Mouse (Mus musculus): Measurements from ENCODE around the gene Polr1c.

Gene Polr1c

DNA sequence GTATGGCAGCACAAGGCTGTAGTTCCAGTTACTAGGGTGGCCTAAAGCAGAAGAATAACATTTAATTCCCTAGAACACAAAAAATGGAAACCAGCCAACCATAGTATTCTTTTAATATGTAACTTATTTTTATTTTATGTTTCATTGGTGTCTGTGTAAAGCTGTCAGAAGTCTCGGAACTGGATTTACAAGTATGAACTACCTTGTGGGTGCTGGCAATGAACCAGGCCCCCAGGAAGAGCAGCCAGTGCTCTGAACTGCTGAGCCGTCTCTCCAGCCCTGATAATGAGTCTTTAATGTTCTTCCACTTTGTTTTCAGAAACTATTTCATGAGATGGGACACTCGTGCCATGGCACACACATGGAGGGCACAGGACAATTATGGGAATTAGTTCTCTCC is 37.3 kb downstream of the Polr1c start:
- DNase-seq (ENCODE audit: low spot score): no peak

DNA sequence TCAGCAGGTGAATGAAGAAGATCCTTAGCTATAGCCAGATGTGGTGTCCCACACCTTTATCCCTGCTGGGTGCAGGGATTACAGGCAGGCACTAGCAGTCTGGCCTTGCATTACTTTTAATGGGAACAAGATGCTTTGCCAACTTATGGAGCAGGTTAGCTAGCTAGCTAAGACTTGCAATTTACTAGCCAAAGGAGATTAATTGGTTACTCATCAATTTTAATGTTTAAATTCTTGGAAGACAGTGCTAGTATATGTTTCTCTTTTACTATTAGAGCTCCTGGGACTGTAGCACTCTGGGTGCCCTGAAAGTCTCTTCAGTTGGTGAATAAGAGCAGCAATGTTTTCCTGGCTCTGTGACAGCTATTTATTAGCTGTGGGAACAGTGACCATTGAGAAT is 41.2 kb downstream of the Polr1c start:
- DNase-seq (ENCODE audit: low spot score): no peak

DNA sequence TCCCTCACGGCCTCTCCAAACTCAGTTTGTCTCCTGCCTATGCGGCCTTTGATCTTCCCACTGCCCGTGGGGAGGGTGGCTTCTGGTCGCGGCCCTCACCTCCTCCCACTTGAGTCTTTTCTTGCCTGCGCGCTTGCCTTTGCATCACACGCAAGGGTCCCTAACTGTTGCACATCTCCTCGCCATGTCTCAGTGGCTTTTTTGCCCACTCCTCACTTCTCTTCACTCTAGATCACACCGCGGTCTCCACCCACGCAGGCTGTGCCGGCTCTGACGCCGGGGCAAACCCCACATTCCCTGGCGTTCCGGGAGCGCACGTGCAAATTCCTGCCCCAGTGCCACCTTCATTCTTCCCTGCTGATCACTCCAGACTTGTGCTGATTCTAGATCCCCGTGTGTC is 44.8 kb downstream of the Polr1c start:
- DNase-seq (ENCODE audit: low spot score): no peak

DNA sequence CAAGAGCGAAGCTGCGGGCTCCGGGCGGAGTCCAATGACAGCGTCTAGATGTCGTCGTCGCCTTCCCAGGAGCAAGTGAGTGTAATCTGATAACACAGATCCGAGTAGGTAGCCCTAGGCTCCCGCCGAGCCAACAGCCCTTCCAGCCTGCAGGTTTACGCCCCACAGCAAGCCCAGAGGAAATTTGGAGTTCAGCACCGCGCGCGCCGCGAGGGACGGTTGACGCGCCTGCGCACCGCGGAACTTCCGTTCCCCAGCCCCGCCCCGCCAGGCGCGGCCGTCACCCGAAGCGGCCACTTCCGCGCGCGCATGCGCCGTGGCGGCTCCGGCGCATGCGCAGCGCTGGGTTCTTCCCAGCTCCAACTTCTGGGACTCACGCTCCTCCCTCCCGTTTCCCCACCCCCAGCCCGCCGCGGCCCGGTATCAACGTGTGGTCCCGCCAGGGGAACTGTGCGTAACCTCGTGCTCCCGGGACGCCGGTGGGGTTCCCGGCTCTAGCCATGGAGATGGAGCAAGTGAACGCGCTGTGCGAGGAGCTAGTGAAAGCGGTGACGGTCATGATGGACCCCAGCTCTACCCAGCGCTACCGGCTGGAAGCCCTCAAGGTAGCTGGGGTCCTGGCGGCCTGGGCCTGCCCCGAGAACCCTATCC is 45.3 kb downstream of the Polr1c start, which contains the start of the genes Polh and Xpo5:
Gene Polh, minus strand, starts transcription at position 225 of the 651 bp plus-strand sequence.
Gene Xpo5, plus strand, starts transcription at position 362 of the 651 bp plus-strand sequence.
- peak; percentile 90 for DNase-seq (ENCODE audit: low spot score)

DNA sequence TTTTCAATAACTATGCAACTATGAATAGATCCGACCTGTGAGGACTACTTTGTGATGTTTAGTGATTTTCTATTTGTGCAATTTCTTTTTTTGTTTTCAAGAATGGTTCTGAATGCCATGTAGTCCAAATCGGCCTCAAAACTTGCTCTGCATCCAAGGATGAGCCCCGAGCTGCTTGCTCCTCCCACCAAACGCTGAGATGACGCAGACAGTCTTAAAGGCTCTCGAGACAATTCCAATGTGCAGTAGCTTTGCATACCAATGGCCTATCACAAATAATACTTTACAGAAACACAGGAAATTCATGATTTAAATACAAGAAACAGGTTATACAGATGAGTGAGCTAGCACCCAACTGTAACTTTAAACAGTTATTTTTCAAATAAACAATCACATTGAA is 46.7 kb downstream of the Polr1c start:
- DNase-seq (ENCODE audit: low spot score): no peak

All from ovary, adult 18-20 months (tissue).